Mouse (Mus musculus) frontal cortex, postnatal 36 days (tissue): ENCODE data around the gene Pprc1.

Experiments
- DNase-seq, 2 experiments: peaks; one replicate each; pipeline ENCODE4 v3.0.0; 2022; ENCODE audit warnings: low spot score in 2 of 2

The Pprc1 gene

GRCm38 (mm10) chr19:46033911-46034310 lies 10.8 kb upstream of the Pprc1 start:
- no peak for DNase-seq

GRCm38 (mm10) chr19:46035971-46036370 lies 8.7 kb upstream of the Pprc1 start:
- DNase-seq, result no peak

- no peak for DNase-seq
Observed at GRCm38 (mm10) chr19:46036477-46037242, 8.0 kb upstream of the Pprc1 start.

- DNase-seq, result no peak
Observed at GRCm38 (mm10) chr19:46037243-46037924, 7.3 kb upstream of the Pprc1 start.

- DNase-seq, result no peak
Observed at GRCm38 (mm10) chr19:46037925-46038850, 6.5 kb upstream of the Pprc1 start.

GRCm38 (mm10) chr19:46038851-46039260 lies 5.8 kb upstream of the Pprc1 start:
- DNase-seq, result no peak

GRCm38 (mm10) chr19:46039478-46039877 lies 5.2 kb upstream of the Pprc1 start:
- peak; percentile 74 to 75 for DNase-seq

GRCm38 (mm10) chr19:46040149-46040902 lies 4.4 kb upstream of the Pprc1 start:
- no peak for DNase-seq

- no peak for DNase-seq
Observed at GRCm38 (mm10) chr19:46041299-46041932, 3.3 kb upstream of the Pprc1 start.

GRCm38 (mm10) chr19:46041933-46042475 lies 2.7 kb upstream of the Pprc1 start:
- DNase-seq, result peak in 1 of 2 experiments; percentile 77

- peak in 1 of 2 experiments; percentile 54 for DNase-seq
Observed at GRCm38 (mm10) chr19:46042476-46043011, 2.1 kb upstream of the Pprc1 start.

GRCm38 (mm10) chr19:46043380-46043779 lies 1.3 kb upstream of the Pprc1 start:
- no peak for DNase-seq

- DNase-seq, result peak; percentile 81 to 84
Observed at GRCm38 (mm10) chr19:46044993-46045695, 458 bp downstream of the Pprc1 start, which contains the start of gene Ldb1. Ldb1 (minus strand) TSS chr19:46045214.

GRCm38 (mm10) chr19:46045696-46046311 lies 1.1 kb downstream of the Pprc1 start:
- peak in 1 of 2 experiments; percentile 57 for DNase-seq

- DNase-seq, result no peak
Observed at GRCm38 (mm10) chr19:46046621-46047025, 1.9 kb downstream of the Pprc1 start.

- no peak for DNase-seq
Observed at GRCm38 (mm10) chr19:46047426-46047825, 2.7 kb downstream of the Pprc1 start.

- no peak for DNase-seq
Observed at GRCm38 (mm10) chr19:46049129-46049528, 4.4 kb downstream of the Pprc1 start.

- DNase-seq, result no peak
Observed at GRCm38 (mm10) chr19:46050462-46050861, 5.8 kb downstream of the Pprc1 start.
